Mouse (Mus musculus) cerebellum, adult 2 months (tissue): ENCODE measurements around the gene Rnf13.

ENCODE experiments used
- CTCF ChIP-seq: fragments of 200-500 bp; IDR thresholded peaks from 2 replicates; pipeline ENCODE4 v1.5.1; 2011; ENCODE audit warnings: low read depth, mild to moderate bottlenecking, control low read depth, low read length, moderate library complexity, borderline replicate concordance; ENCODE audit not compliant: insufficient read depth
- POLR2A ChIP-seq: fragments of 200-500 bp; IDR thresholded peaks from 2 replicates; pipeline ENCODE4 v1.6.1; 2011; ENCODE audit warnings: low read length, control low read depth, borderline replicate concordance; ENCODE audit not compliant: insufficient read depth

DNA sequence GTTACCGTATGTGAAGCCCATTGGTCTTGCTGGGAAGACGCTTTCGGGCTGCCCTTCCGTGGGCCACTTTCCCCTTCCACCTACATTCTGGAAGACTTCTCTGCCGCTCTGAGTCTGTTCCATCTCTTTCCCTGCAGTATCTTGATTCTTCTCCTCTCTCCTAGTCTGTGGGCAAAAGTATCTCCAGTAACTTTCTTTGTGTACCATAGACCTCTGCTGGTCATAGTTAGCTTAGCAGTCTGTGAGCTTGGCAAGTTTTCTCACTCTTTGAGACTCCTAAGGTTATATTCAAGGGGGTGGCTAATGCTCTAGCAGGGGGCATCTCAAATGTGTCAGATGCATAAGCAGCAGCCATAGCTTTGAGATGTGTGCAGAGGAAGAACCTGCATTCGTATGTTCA, 79.6 kb downstream of the Rnf13 start:
- no peak for TF ChIP-seq CTCF
- no peak for TF ChIP-seq POLR2A
